ENCODE assay signal across 21 mouse cellular contexts in the genomic region with DNA sequence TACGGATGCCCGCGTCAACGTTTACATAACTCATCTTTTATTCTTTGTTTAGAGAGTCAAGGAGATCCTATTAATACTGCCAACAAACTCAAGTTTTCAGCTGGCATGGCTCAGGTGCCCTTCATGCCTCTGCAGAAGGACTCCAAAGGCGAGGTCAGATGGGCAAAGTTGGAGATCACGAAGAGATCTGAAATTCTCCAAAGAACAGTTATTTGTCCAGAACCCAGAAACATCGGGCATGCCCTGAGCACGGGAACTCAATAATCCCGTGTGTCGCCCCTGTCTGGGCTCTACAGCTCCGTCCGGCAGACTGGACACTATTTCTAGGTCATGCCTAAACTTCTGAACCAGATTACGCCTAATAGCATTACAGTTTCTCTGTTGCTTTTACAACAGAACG. TPM values are rescaled to one million over a fixed set of nuclear protein-coding genes. Genes with fewer than 3 reads are reported as not detected.
DNase-seq lines count a peak whose midpoint lies in the region; ATAC-seq lines count a peak whose summit lies in the region.
"Had no signal": no experiment of that assay in that cellular context is flagged by ENCODE, and none has a peak within 500 bp of the region (broad histone marks: within the 10 kb centered on the region; RNA-seq: fewer than 3 reads in every experiment).

No protein-coding gene starts in this region.

- H3K27me3 ChIP-seq in heart, embryonic 11.5 days (ENCODE audit: control insufficient read depth, insufficient read depth, low read length), result no peaks in the 10 kb centered on the region
- H3K27me3 ChIP-seq in heart, embryonic 14.5 days (ENCODE audit: control insufficient read depth, insufficient read depth, low read length), result no peaks in the 10 kb centered on the region
- H3K27me3 ChIP-seq in heart, embryonic 15.5 days, result no peaks in the 10 kb centered on the region
- H3K27me3 ChIP-seq: forebrain, embryonic 13.5 days had no signal

- 0 out of 2 replicates have a peak overlapping the region, but pooled peaks have one; percentile 29 for H3K4me2 ChIP-seq in heart, embryonic 11.5 days
- peak overlapping the region; percentile 84 for H3K4me2 ChIP-seq in heart, embryonic 14.5 days (ENCODE audit: low read length)
- peak overlapping the region; percentile 53 for H3K4me2 ChIP-seq in heart, embryonic 15.5 days

- DNase-seq in heart, adult 11 months, result peak; percentile 77
- DNase-seq in heart, adult 9 months (ENCODE audit: low spot score in 2 of 2), result no peak
- DNase-seq in heart, postnatal 25 days (ENCODE audit: low spot score), result no peak
- no peak for DNase-seq in heart, postnatal 10 days
- DNase-seq in cerebellum, postnatal 36 days, result no peak
- DNase-seq: cerebellum, adult 11-12 months; cerebellum, adult 8-10 months; gastrocnemius, postnatal 10 days; gastrocnemius, postnatal 36 days had no signal

- 79% methylated on average over 14 of the region's 14 CpGs for WGBS in heart, embryonic 11.5 days (ENCODE audit: insufficient replicate concordance)
- 77% methylated on average over 14 of the region's 14 CpGs for whole genome bisulfite sequencing in heart, embryonic 14.5 days
- WGBS in heart, embryonic 15.5 days, result 71% methylated on average over 14 of the region's 14 CpGs

- H3K27ac ChIP-seq in heart, embryonic 11.5 days (ENCODE audit: low read depth, low read length), result no peak overlapping the region
- peak overlapping the region; percentile 6 to 19; a peak in 2 of 4 replicates for H3K27ac ChIP-seq in heart, embryonic 14.5 days (replicated peaks in 1 of 2; ENCODE audit: control insufficient read depth in 1 of 2, insufficient read depth in 1 of 2, low read depth in 2 of 2, low read length in 2 of 2)
- peak overlapping the region; percentile 25 for H3K27ac ChIP-seq in heart, embryonic 15.5 days
- H3K27ac ChIP-seq: forebrain, embryonic 10.5 days; forebrain, embryonic 13.5 days; hindbrain, embryonic 10.5 days; hindbrain, embryonic 14.5 days; hindbrain, postnatal 0 days had no signal

- intact Hi-C loops in heart, postnatal 25 days (cut with DNase I), result no loop called here
- intact Hi-C loops in heart, postnatal 10 days (cut with DNase I), result loop anchor here (2.0 kb wide), 1 partner anchor 93 kb away; no protein-coding TSS in a partner anchor

- peaks cover 52% of the 10 kb centered on the region for H3K4me1 ChIP-seq in heart, embryonic 11.5 days (ENCODE audit: control insufficient read depth, insufficient read depth, low read length)
- H3K4me1 ChIP-seq in heart, embryonic 14.5 days (ENCODE audit: control insufficient read depth in 2 of 2, insufficient read depth in 2 of 2, low read length in 2 of 2), result peaks cover 42 to 64% of the 10 kb centered on the region in 2 experiments
- peaks cover 59% of the 10 kb centered on the region for H3K4me1 ChIP-seq in heart, embryonic 15.5 days (replicated peaks)

- no peaks in the 10 kb centered on the region for H3K9me3 ChIP-seq in heart, embryonic 11.5 days (replicated peaks; ENCODE audit: control insufficient read depth, low read length)
- H3K9me3 ChIP-seq in heart, embryonic 14.5 days (ENCODE audit: control insufficient read depth, low read length), result no peaks in the 10 kb centered on the region
- no peaks in the 10 kb centered on the region for H3K9me3 ChIP-seq in heart, embryonic 15.5 days (replicated peaks)
- H3K9me3 ChIP-seq: forebrain, embryonic 10.5 days; forebrain, embryonic 13.5 days; hindbrain, embryonic 10.5 days had no signal

- H3K9ac ChIP-seq in heart, embryonic 11.5 days (ENCODE audit: low read depth, low read length), result no peak overlapping the region
- peak overlapping the region; percentile 39 for H3K9ac ChIP-seq in heart, embryonic 14.5 days (ENCODE audit: low read length)
- H3K9ac ChIP-seq in heart, embryonic 15.5 days, result peak overlapping the region; percentile 35; the same call in 1 of the 2 replicates
- H3K9ac ChIP-seq: forebrain, embryonic 13.5 days; hindbrain, embryonic 14.5 days had no signal

- ATAC-seq in heart, embryonic 11.5 days (replicated peaks; ENCODE audit: insufficient number of reproducible peaks, low FRiP score, low TSS enrichment), result no peak
- no peak for ATAC-seq in heart, embryonic 14.5 days (ENCODE audit: insufficient number of reproducible peaks, insufficient read depth, low FRiP score, low read depth)
- ATAC-seq in heart, embryonic 15.5 days (replicated peaks; ENCODE audit: insufficient number of reproducible peaks, insufficient read depth, low FRiP score, low read depth), result no peak
- ATAC-seq: activated CD4-positive, CD25-positive, alpha-beta regulatory T cell, adult 4 months; forebrain, embryonic 13.5 days; forebrain, embryonic 16.5 days; hindbrain, postnatal 0 days; inflammation-experienced regulatory T-cells, adult 6 months; intestine, embryonic 16.5 days had no signal

- no peaks in the 10 kb centered on the region for H3K36me3 ChIP-seq in heart, embryonic 11.5 days (ENCODE audit: control insufficient read depth, insufficient read depth, low read length)
- H3K36me3 ChIP-seq in heart, embryonic 14.5 days (ENCODE audit: control insufficient read depth, insufficient read depth, low read length), result no peaks in the 10 kb centered on the region; the same call in 1 of the 2 replicates
- no peaks in the 10 kb centered on the region for H3K36me3 ChIP-seq in heart, embryonic 15.5 days

- H3K4me3 ChIP-seq in heart, embryonic 11.5 days (ENCODE audit: low read depth, low read length), result no peak overlapping the region
- H3K4me3 ChIP-seq in heart, embryonic 14.5 days (ENCODE audit: control insufficient read depth in 1 of 2, insufficient read depth in 1 of 2, low read depth in 1 of 2, low read length in 2 of 2), result no peak overlapping the region
- 0 out of 2 replicates have a peak overlapping the region, but pooled peaks have one; percentile 7 for H3K4me3 ChIP-seq in heart, embryonic 15.5 days
- H3K4me3 ChIP-seq: forebrain, embryonic 10.5 days; forebrain, embryonic 13.5 days; hindbrain, embryonic 10.5 days had no signal

RNA-seq across cellular contexts. Expression of a gene that starts 3.8 kb away (rescaled TPM):
- 58.3 and 66.5 TPM in 2 replicates for polyA plus RNA-seq in heart, embryonic 11.5 days (2014; fragmentation: Nextera tagmentation; extraction: Ambion mirVana)
- 10 to 100 TPM; 81.3 to 83.2 TPM for total RNA-seq in heart, postnatal 25 days (2021)
- polyA plus RNA-seq in heart, embryonic 14.5 days (2014; fragmentation: Nextera tagmentation; extraction: Ambion mirVana), result 89.0 and 90.8 TPM in 2 replicates
- 100 to 1,000 TPM; 111 to 145 TPM for total RNA-seq in heart, postnatal 10 days (2021)
- 54.8 and 66.2 TPM in 2 replicates for polyA plus RNA-seq in heart, embryonic 15.5 days (2015; fragmentation: Nextera tagmentation; extraction: Ambion mirVana)

Comparison
In these comparisons a context has a peak if more than half of its experiments do, and no peak if none do; other contexts are left out.
1. H3K4me2 ChIP-seq: peak in every context shown above with its lines; median percentile 84 in heart, embryonic 14.5 days; 53 in heart, embryonic 15.5 days; 29 in heart, embryonic 11.5 days.